Mouse (Mus musculus) heart, postnatal 10 days (tissue): ENCODE results near the gene Pgrmc1. TPM values are rescaled to one million over a fixed set of nuclear protein-coding genes. Genes with fewer than 3 reads are reported as not detected.
A peak's percentile ranks its signal among the peaks of the same experiment; 100 is the strongest.

Experiments used
- DNase-seq, 2 experiments: peaks; one replicate each; pipeline ENCODE4 v3.0.0; 2021
- intact Hi-C: fragments of 180-260 bp; cut with DNase I; formaldehyde crosslinking; loops from one replicate; pipeline ENCODE4 v1.15.1; 2025
- total RNA-seq, 2 experiments: library from RNA; stranded (reverse); gene quantifications; 2 replicates each; pipeline ENCODE4 v1.2.3; 2021

The Pgrmc1 gene
- total RNA-seq, 2 experiments from 2014 or later: 39.5 TPM

- intact Hi-C loops: no loop called here
- peak; percentile 4 to 18 for DNase-seq
These were observed 2.1 kb downstream of the Pgrmc1 start for GRCm38 (mm10) chrX:36600066-36600465.

- intact Hi-C loops: no loop called here
- DNase-seq: no peak
These were observed 4.9 kb downstream of the Pgrmc1 start for GRCm38 (mm10) chrX:36602926-36603325.

- no peak for DNase-seq
- intact Hi-C loops: no loop called here
These were observed 6.0 kb downstream of the Pgrmc1 start for GRCm38 (mm10) chrX:36604040-36604439.

- intact Hi-C loops: no loop called here
- no peak for DNase-seq
These were observed 11.1 kb downstream of the Pgrmc1 start for GRCm38 (mm10) chrX:36609117-36609516.

GRCm38 (mm10) chrX:36628102-36628501, 30.1 kb downstream of the Pgrmc1 start:
- intact Hi-C loops: no loop called here

GRCm38 (mm10) chrX:36630771-36631170, 32.8 kb downstream of the Pgrmc1 start:
- no peak for DNase-seq
- intact Hi-C loops: no loop called here

More at GRCm38 (mm10) chrX:36628102-36628501, 30.1 kb downstream of the Pgrmc1 start:
- peak; percentile 10 to 15 for DNase-seq

GRCm38 (mm10) chrX:36640046-36640445, 42.0 kb downstream of the Pgrmc1 start:
- peak; percentile 7 to 11 for DNase-seq
- intact Hi-C loops: loop anchor here (10.0 kb wide), 2 partner anchors 105 to 165 kb away; no protein-coding TSS in a partner anchor

- intact Hi-C loops: loop anchor here (10.0 kb wide), 2 partner anchors 110 to 160 kb away; no protein-coding TSS in a partner anchor
- DNase-seq: peak; percentile 84 to 87
These were observed 46.9 kb downstream of the Pgrmc1 start, which contains the start of gene Akap17b for GRCm38 (mm10) chrX:36644657-36645551. TSS of gene Akap17b (minus strand) at chrX:36645395.

Other genes starting within 250 kb of the Pgrmc1 start
- not detected for gene Gm6268, start 196.9 kb upstream of the Pgrmc1 start, total RNA-seq
- gene Gm14569, start 106.4 kb upstream of the Pgrmc1 start, total RNA-seq: not detected
- gene Akap17b, start 47.2 kb downstream of the Pgrmc1 start, total RNA-seq: 1 to 10 TPM; 1.8 to 2.5 TPM
- under 1 TPM; 0.30 to 0.60 TPM for gene Slc25a43, start 145.5 kb downstream of the Pgrmc1 start, total RNA-seq
- gene Slc25a5, start 197.4 kb downstream of the Pgrmc1 start, total RNA-seq: 100 to 1,000 TPM; 708 to 807 TPM